Mouse (Mus musculus) cortical plate, adult 2 months (tissue): ENCODE measurements at regions not wholly inside any gene's neighbourhood (a gene's known extent, or its start where the extent isn't known, plus 50 kb on each side); places are given as distances from the start of the nearest gene placed in this dataset.

ENCODE experiments used
- CTCF ChIP-seq: fragments of 200-500 bp; IDR thresholded peaks from 2 replicates; pipeline ENCODE4 v1.5.1; 2011; ENCODE audit warnings: mild to moderate bottlenecking, control low read depth, low read length; ENCODE audit not compliant: insufficient read depth; ENCODE audit errors: extremely low read depth
- POLR2A ChIP-seq: fragments of 200-500 bp; IDR thresholded peaks from 2 replicates; pipeline ENCODE4 v1.6.1; 2011; ENCODE audit warnings: mild to moderate bottlenecking, low read length, control low read depth; ENCODE audit not compliant: insufficient read depth; ENCODE audit errors: extremely low read depth

DNA sequence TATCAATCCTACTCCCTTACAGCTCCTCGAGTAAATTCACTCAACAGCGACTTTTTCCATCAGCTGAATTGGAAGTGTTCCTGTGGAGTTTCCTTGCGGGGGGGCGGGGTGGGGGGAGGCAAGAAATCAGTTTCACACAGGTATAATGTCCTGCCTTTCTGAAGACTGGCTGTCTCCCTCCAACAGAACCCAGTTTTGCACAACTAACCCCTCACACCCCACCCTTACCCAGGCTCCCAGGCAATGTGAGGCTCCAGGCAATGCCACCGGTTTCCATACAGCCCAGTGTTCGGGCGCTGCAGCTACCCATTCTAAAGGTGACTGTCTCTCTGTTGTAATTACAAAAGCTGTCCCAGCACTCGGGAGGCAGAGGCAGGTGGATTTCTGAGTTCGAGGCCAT is 95.1 kb upstream of the Map3k1 start:
- TF ChIP-seq POLR2A (no peak), CTCF (no peak)
